Mouse (Mus musculus) thymus, postnatal 36 days (tissue): Measurements from ENCODE around the gene Sncg.
"Not testable (repeated sequence)": the region's sequence is repeated elsewhere in the genome, so short reads cannot be mapped to it uniquely, and the experiment has no call there.

ENCODE experiments used
- DNase-seq, 2 experiments: peaks; one replicate each; pipeline ENCODE4 v3.0.0; 2022; ENCODE audit warnings: mixed read lengths in 2 of 2

Gene Sncg

GRCm38 (mm10) chr14:34374577-34374976 lies at the start of gene Sncg:
TSS of gene Sncg (minus strand) at chr14:34374789.
- DNase-seq: no peak

GRCm38 (mm10) chr14:34421078-34421477 lies 46.5 kb upstream of the Sncg start:
- no peak for DNase-seq

- DNase-seq: no peak
These were observed 42.9 kb upstream of the Sncg start for GRCm38 (mm10) chr14:34417501-34417900.

- DNase-seq: not testable (repeated sequence)
These were observed 42.4 kb upstream of the Sncg start for GRCm38 (mm10) chr14:34416946-34417345.

GRCm38 (mm10) chr14:34412164-34412896 lies 37.7 kb upstream of the Sncg start:
- no peak for DNase-seq

GRCm38 (mm10) chr14:34410716-34411115 lies 36.1 kb upstream of the Sncg start:
- no peak for DNase-seq

GRCm38 (mm10) chr14:34403424-34403823 lies 28.8 kb upstream of the Sncg start:
- DNase-seq: no peak

- no peak for DNase-seq
These were observed 28.3 kb upstream of the Sncg start for GRCm38 (mm10) chr14:34402871-34403270.

GRCm38 (mm10) chr14:34401135-34401534 lies 26.5 kb upstream of the Sncg start:
- peak; percentile 54 to 67 for DNase-seq

- no peak for DNase-seq
These were observed 25.4 kb upstream of the Sncg start for GRCm38 (mm10) chr14:34400021-34400420.

- DNase-seq: no peak
These were observed 24.7 kb upstream of the Sncg start for GRCm38 (mm10) chr14:34399301-34399700.

- DNase-seq: no peak
These were observed 24.3 kb upstream of the Sncg start for GRCm38 (mm10) chr14:34398901-34399300.

- DNase-seq: no peak
These were observed 23.3 kb upstream of the Sncg start for GRCm38 (mm10) chr14:34397871-34398270.

- DNase-seq: no peak
These were observed 18.7 kb upstream of the Sncg start for GRCm38 (mm10) chr14:34393295-34393694.

- no peak for DNase-seq
These were observed 8.5 kb upstream of the Sncg start for GRCm38 (mm10) chr14:34382921-34383704.

GRCm38 (mm10) chr14:34378560-34379331 lies 4.2 kb upstream of the Sncg start:
- no peak for DNase-seq

- DNase-seq: no peak
These were observed 2.5 kb upstream of the Sncg start for GRCm38 (mm10) chr14:34377121-34377520.

- no peak for DNase-seq
These were observed 1.4 kb upstream of the Sncg start for GRCm38 (mm10) chr14:34375941-34376340.

GRCm38 (mm10) chr14:34375415-34375904 lies 871 bp upstream of the Sncg start, which contains the start of gene Mmrn2:
TSS of gene Mmrn2 (plus strand) at chr14:34375465.
- no peak for DNase-seq

GRCm38 (mm10) chr14:34373581-34373980 lies 1.0 kb downstream of the Sncg start:
- no peak for DNase-seq

GRCm38 (mm10) chr14:34372646-34373045 lies 1.9 kb downstream of the Sncg start:
- DNase-seq: peak in 1 of 2 experiments; percentile 18

GRCm38 (mm10) chr14:34371763-34372162 lies 2.8 kb downstream of the Sncg start:
- DNase-seq: no peak

- DNase-seq: no peak
These were observed 3.7 kb downstream of the Sncg start for GRCm38 (mm10) chr14:34370921-34371320.
